Mouse (Mus musculus) embryonic facial prominence, embryonic 11.5 days (tissue): ENCODE measurements around the gene Arhgef12. TPM values are rescaled to one million over a fixed set of nuclear protein-coding genes. Genes with fewer than 3 reads are reported as not detected.

Source experiments
- ATAC-seq: fragments of 200-750 bp; cut with Nextera tagmentation; replicated peaks from 2 replicates; pipeline ENCODE4 v1.8.0; 2017; ENCODE audit warnings: low read depth; ENCODE audit not compliant: insufficient number of reproducible peaks, low FRiP score, low TSS enrichment
- DNase-seq: peaks from one replicate; pipeline ENCODE4 v3.0.0-alpha.2; 2015; ENCODE audit warnings: low spot score
- H3K27ac ChIP-seq: fragments of 300-500 bp; sonication (generic); replicated peaks from 2 replicates; pipeline ENCODE4 v1.5.1; 2014; ENCODE audit warnings: mild to moderate bottlenecking, low read depth, low read length, control low read depth
- H3K27me3 ChIP-seq: fragments of 300-500 bp; sonication (generic); 2 replicates; pipeline ENCODE4 v1.6.1; 2014; ENCODE audit warnings: mild to moderate bottlenecking, low read length, moderate library complexity, mixed read lengths; ENCODE audit not compliant: control insufficient read depth, insufficient read depth
- H3K36me3 ChIP-seq: fragments of 300-500 bp; sonication (generic); replicated peaks from 2 replicates; pipeline ENCODE4 v1.6.1; 2014; ENCODE audit warnings: low read depth, mild to moderate bottlenecking, low read length, moderate library complexity, mixed read lengths; ENCODE audit not compliant: control insufficient read depth, insufficient read depth
- H3K4me1 ChIP-seq: fragments of 300-500 bp; sonication (generic); 2 replicates; pipeline ENCODE4 v1.6.1; 2014; ENCODE audit warnings: low read length, mixed read lengths; ENCODE audit not compliant: control insufficient read depth, insufficient read depth
- H3K4me2 ChIP-seq: fragments of 300-500 bp; sonication (generic); 2 replicates; pipeline ENCODE4 v1.6.1; 2014; ENCODE audit warnings: low read depth, mild to moderate bottlenecking, control low read depth, low read length, moderate library complexity
- H3K4me3 ChIP-seq: fragments of 300-500 bp; sonication (generic); 2 replicates; pipeline ENCODE4 v1.5.1; 2014; ENCODE audit warnings: low read depth, low read length, control low read depth
- H3K9ac ChIP-seq: fragments of 300-500 bp; sonication (generic); replicated peaks from 2 replicates; pipeline ENCODE4 v1.6.1; 2014; ENCODE audit warnings: mild to moderate bottlenecking, control low read depth, low read length
- H3K9me3 ChIP-seq: fragments of 300-500 bp; sonication (generic); replicated peaks from 2 replicates; pipeline ENCODE4 v1.6.1; 2016; ENCODE audit warnings: mild to moderate bottlenecking, low read length, inconsistent platforms, mixed read lengths; ENCODE audit not compliant: control insufficient read depth
- WGBS: fragments of 180-500 bp; shearing (Covaris S2); extraction: QIAGEN DNeasy Blood & Tissue Kit; methylation state at CpG from one replicate; pipeline ENCODE4 v1.1.7; 2014; 5-methylcytosine and 5-hydroxymethylcytosine counted together
- polyA plus RNA-seq: library from polyadenylated mRNA; unstranded; fragments of >200 nt; fragmentation: Nextera tagmentation; extraction: Ambion mirVana; gene quantifications from 2 replicates; pipeline ENCODE4 v1.2.1, GENCODE M21; 2014

The Arhgef12 gene
- polyA plus RNA-seq, 1 experiment from 2014 or later: 8.2 TPM

DNA sequence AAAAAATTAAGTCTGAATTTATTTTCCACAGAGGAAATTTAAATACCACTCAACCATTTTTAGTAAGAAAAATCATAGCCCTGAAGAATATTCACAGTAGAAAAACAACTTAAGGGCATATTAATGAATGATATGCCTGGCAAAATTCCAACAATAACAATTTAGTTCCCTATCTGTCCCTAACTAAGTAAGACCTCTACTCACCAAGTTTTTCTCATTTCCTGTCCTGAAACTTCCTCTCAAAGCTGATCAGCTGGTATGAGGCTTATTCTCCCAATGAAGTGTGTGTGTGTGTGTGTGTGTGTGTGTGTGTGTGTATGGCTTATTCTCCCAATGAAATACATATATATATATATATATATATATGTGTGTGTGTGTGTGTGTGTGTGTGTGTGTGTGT is 72.8 kb downstream of the Arhgef12 start:
- no peak for DNase-seq

DNA sequence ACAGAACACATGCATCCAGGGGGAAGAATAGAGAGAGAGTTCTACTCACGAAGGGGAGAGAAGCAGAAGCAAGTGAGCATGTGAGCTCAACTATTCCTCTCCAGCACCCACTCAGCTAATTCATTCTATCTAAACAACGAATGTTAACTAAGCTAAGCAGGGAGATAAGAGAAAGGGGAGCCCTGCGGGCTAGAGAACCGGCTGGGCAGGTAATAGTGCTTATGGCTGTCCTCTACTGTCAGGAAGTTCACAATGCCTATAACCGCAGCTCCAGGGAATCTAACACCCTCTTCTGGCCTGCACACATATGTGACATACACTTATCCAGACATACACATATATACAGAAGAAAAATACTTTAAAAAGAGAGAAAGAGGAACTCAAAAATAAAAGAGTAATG is 79.3 kb downstream of the Arhgef12 start:
- no peak overlapping the region for H3K27ac ChIP-seq
- WGBS: 77% methylated on average over 5 of the region's 5 CpGs
- DNase-seq (no peak), ATAC-seq (no peak)
- no peaks in the 10 kb centered on the region for H3K9me3 ChIP-seq
- H3K4me3 ChIP-seq: no peak overlapping the region
- no peak overlapping the region for H3K4me2 ChIP-seq
- H3K36me3 ChIP-seq: no peaks in the 10 kb centered on the region
- H3K4me1 ChIP-seq: no peaks in the 10 kb centered on the region
- no peak overlapping the region for H3K9ac ChIP-seq
- no peaks in the 10 kb centered on the region for H3K27me3 ChIP-seq

More for the DNA sequence above, 72.8 kb downstream of the Arhgef12 start:
- Histone ChIP-seq H3K36me3 (no peaks in the 10 kb centered on the region), H3K4me1 (no peaks in the 10 kb centered on the region), H3K9ac (no peak overlapping the region), H3K27me3 (no peaks in the 10 kb centered on the region), H3K9me3 (no peaks in the 10 kb centered on the region), H3K4me2 (no peak overlapping the region), H3K27ac (no peak overlapping the region), H3K4me3 (no peak overlapping the region)
- no peak for ATAC-seq

DNA sequence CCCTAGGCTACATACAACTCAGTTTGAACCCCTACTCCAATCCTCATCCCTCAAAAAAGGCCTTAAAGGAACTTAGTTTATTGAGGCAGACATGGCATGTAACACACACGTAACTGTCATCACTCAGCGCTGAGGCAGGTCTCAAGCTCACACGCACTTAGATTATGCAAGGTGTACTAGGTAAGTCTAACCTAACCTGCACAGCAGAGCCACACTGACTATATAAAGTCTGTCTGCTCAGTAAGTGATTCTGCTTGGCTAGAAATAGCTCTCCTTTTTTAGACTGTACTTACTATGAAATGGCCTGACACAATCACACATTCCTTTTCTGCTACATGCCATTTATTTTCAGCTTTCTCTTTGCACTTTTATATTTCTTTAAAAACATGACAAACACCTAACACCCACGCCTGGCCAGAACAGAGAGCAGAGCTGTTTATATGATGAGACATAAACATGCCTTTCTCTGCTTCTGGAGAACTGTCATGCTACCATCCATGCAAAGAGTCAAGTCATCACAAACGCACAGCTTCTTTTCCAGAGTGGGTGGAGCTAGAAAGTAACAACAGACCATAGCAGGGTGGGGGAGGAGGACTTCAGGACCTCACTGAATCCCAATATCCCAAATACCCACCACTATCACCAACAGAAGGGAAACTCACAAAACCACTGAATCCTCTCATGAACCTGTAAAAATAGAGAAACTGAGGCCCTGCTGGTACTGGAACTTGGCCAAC is 85.4 kb downstream of the Arhgef12 start:
- no peak overlapping the region for H3K4me3 ChIP-seq
- H3K9me3 ChIP-seq: no peaks in the 10 kb centered on the region
- H3K27me3 ChIP-seq: no peaks in the 10 kb centered on the region
- no peak for ATAC-seq
- H3K27ac ChIP-seq: no peak overlapping the region
- WGBS: 81% methylated on average over 5 of the region's 5 CpGs
- no peak for DNase-seq
- H3K9ac ChIP-seq: no peak overlapping the region
- H3K4me2 ChIP-seq: no peak overlapping the region
- H3K4me1 ChIP-seq: no peaks in the 10 kb centered on the region
- H3K36me3 ChIP-seq: no peaks in the 10 kb centered on the region; the same call in 1 of the 2 replicates

DNA sequence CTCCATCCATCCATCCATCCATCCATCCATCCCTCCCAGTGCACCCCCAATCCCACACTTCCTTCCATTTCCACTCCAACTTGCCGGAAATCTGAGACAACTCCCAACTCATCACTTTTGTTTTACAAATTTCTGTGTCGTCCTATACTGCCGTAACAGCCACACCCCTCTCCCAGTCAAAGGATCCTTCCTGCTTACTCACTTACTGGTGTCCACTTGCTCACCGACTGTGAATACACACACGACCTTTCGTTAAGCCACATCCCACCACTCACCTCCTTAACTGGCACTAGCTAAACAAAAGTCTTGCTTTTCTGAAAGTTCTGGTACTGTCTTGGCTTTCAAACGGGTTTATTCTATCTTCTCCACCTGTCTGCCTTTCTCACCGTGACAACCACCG is 87.4 kb downstream of the Arhgef12 start:
- Histone ChIP-seq H3K4me1 (no peaks in the 10 kb centered on the region), H3K27ac (no peak overlapping the region), H3K36me3 (no peaks in the 10 kb centered on the region; the same call in 1 of the 2 replicates), H3K4me2 (no peak overlapping the region), H3K27me3 (no peaks in the 10 kb centered on the region), H3K4me3 (no peak overlapping the region), H3K9me3 (no peaks in the 10 kb centered on the region), H3K9ac (no peak overlapping the region)
- ATAC-seq (no peak), DNase-seq (no peak)
- 93% methylated on average over 9 of the region's 9 CpGs for WGBS

DNA sequence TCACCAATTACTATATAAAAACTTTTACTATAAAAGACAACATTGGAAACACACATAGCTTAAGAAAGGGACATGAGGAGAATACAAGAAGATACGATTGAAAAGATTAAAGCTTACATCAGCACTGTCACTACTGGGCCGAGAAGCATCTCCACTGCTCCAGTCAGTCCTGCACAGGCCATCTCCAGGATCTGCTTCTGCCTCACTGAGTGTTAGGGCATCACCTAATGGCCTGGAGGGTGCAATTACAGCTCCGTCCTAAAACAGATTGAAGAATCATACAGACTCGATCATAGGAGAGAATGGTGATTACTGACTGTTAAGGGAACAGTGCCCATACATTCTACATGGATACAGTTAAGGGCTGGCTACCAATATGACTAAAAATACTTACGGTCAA is 91.3 kb downstream of the Arhgef12 start:
- ATAC-seq (no peak), DNase-seq (no peak)
- H3K4me2 ChIP-seq: no peak overlapping the region
- H3K36me3 ChIP-seq: no peaks in the 10 kb centered on the region; the same call in 1 of the 2 replicates
- 95% methylated on average over 5 of the region's 5 CpGs for WGBS
- no peaks in the 10 kb centered on the region for H3K9me3 ChIP-seq
- H3K4me3 ChIP-seq: no peak overlapping the region
- no peaks in the 10 kb centered on the region for H3K4me1 ChIP-seq
- H3K27me3 ChIP-seq: no peaks in the 10 kb centered on the region
- H3K9ac ChIP-seq: no peak overlapping the region
- no peak overlapping the region for H3K27ac ChIP-seq

DNA sequence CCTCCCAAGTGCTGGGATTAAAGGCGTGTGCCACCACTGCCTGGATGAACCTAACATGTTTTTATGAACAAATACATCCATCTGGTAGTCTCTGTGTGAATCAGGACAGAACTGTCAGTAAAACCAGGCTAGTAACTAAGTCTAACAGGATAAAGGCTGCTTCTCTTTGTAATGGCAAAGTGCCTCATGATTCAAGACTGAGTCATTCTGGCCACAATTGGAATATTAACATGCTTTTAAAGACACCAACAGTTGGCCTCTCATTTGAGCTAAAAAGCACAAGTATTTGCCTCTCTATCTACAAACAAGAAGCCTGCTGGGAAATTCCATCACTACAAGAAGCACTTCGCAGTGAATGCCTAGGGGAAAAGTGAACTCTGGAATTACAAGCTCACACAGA is 91.7 kb downstream of the Arhgef12 start:
- Histone ChIP-seq H3K36me3 (no peaks in the 10 kb centered on the region; the same call in 1 of the 2 replicates), H3K27me3 (no peaks in the 10 kb centered on the region), H3K4me2 (no peak overlapping the region), H3K4me3 (no peak overlapping the region), H3K4me1 (no peaks in the 10 kb centered on the region), H3K9ac (no peak overlapping the region), H3K27ac (no peak overlapping the region), H3K9me3 (no peaks in the 10 kb centered on the region)
- no peak for DNase-seq
- ATAC-seq: no peak
- 91% methylated on average over 2 of the region's 2 CpGs for WGBS

DNA sequence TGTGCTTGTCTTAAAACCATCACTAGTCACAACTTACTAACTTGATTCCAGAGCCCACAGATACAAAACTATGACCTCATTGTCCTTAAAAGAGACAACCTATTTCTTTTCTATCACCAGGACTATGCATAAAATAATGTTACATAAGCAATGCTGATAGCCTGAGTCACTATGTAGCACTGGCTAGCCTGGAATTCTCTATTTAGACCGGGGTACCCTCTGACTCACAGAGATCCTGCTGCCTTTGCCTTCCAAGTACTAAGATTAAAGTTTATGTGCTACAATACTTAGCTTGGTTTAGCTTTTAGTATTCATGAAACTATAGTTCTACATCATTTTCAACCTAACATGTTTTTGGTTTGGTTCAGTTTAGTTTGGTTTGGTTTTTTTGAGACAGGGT is 92.2 kb downstream of the Arhgef12 start:
- no peaks in the 10 kb centered on the region; the same call in 1 of the 2 replicates for H3K36me3 ChIP-seq
- ATAC-seq (no peak), DNase-seq (no peak)
- no peak overlapping the region for H3K9ac ChIP-seq
- H3K4me2 ChIP-seq: no peak overlapping the region
- H3K27me3 ChIP-seq: no peaks in the 10 kb centered on the region
- 90% methylated on average over 1 of the region's 1 CpGs for WGBS
- H3K4me1 ChIP-seq: no peaks in the 10 kb centered on the region
- H3K4me3 ChIP-seq: no peak overlapping the region
- no peaks in the 10 kb centered on the region for H3K9me3 ChIP-seq
- H3K27ac ChIP-seq: no peak overlapping the region

DNA sequence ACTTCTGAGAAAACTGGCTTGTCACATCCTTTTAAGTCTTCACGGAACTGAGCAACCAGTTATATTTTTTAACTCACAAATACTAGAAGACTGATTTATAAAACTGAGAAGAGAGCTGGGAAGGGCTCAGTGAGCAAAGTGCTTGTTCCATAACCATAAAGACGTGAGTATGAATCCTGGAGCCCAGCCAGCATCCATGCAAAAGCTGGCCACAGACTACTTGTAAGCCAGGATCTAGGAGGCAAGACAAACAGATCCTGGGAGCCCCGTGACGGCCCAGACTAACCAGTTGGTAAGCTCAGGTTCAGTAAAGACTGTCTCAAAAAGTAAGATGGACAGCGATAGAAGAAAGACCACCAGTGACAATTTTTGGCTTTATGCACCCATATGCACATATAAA is 94.5 kb downstream of the Arhgef12 start:
- no peak for DNase-seq
- no peaks in the 10 kb centered on the region for H3K27me3 ChIP-seq
- no peaks in the 10 kb centered on the region for H3K9me3 ChIP-seq
- H3K4me1 ChIP-seq: no peaks in the 10 kb centered on the region
- H3K9ac ChIP-seq: no peak overlapping the region
- ATAC-seq: no peak
- no peaks in the 10 kb centered on the region for H3K36me3 ChIP-seq
- no peak overlapping the region for H3K4me2 ChIP-seq
- H3K4me3 ChIP-seq: no peak overlapping the region
- no peak overlapping the region for H3K27ac ChIP-seq
- WGBS: 89% methylated on average over 5 of the region's 5 CpGs
